Mouse (Mus musculus) retina, postnatal 7 days (tissue): ENCODE results near the gene Arhgap32.

ENCODE experiments used
- DNase-seq: peaks from one replicate; pipeline ENCODE4 v3.0.0-alpha.2; 2012; ENCODE audit warnings: low read depth, low spot score

Arhgap32 gene

DNA sequence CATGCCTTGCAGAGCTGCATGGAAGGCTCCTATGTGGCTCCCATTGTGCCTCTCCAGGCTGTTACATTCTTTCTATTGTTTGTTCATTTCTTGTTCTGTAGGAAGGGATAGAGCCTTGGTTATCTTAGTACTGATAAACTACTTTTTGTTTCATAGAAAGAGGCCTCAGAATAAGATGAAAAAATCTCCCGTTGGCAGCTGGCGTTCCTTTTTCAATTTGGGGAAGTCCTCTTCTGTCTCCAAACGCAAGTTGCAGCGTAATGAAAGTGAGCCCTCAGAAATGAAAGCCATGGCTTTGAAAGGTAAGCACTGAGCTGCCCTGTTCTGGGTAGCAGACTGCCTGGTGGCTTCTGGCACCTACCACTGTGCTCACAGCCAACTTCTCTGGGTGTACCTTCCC, 134.6 kb downstream of the Arhgap32 start:
- DNase-seq: no peak

GRCm38 (mm10) chr9:32253721-32254120, 137.8 kb downstream of the Arhgap32 start:
- no peak for DNase-seq

GRCm38 (mm10) chr9:32257365-32257764, 141.4 kb downstream of the Arhgap32 start:
- DNase-seq: no peak

DNA sequence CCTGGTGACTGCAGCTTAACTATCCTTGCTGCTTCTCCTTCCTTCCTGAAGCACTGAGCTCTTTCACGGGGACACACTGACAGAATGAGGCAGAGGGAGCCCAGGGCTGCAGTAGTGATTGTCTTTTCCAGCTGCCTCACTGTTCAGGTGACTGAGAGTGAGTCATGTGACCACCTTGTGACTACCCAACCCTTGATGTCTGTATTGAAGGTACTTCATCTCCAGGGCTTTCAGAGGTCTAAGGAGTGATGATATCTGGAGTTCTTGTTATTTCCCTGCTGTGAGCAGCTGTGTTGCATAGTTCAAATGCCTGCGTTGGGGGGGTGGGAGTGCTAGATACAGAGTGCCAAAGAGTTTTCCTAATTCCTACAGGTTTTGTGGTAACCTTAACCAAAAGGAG, 141.9 kb downstream of the Arhgap32 start:
- no peak for DNase-seq

DNA sequence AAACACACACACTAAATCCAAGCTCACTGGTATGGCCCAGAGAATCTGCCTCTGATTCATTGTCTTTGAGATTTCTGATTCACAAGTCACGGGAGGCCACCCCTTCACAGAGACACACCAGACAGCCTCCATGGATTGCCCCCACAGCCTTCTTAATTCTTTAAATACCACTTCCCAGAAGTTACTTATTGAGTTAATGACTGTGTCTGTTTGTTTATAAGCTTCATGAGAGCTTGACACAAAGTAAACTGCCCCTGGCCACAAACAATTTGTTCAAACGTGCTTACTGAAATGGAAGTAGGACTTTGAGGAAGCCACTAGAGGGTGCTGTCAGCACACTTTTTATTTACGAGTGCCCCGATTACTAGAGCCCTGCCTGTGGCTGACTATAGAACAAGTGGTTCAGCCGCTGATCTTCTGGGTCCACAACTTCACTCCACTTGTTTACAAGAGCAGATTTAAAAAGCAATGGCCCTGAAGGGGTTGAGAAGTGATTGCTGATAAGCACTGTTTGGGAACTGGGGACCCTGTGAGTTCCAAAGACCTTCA, 156.0 kb downstream of the Arhgap32 start:
- peak; percentile 74 for DNase-seq

GRCm38 (mm10) chr9:32278052-32278451, 162.1 kb downstream of the Arhgap32 start:
- DNase-seq: no peak

DNA sequence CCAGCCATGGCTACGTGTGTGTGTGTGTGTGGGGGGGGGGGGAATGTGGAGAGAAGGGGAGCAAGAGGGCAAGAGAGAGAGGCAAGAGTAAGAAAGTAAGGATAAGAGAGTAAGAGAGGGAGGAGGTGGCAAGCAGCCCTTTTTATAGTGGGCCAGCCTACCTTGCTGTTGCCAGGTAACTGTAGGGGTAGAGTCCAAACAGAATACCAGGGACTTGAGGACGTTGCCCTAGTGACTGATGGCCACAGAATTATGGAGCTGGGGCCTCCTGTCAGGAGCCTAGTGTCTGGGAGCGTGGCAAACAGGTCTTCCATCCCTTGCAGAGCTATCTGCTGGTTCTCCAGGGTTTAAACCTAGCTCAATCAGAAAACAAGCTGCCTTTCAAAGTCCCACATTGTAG, 163.9 kb downstream of the Arhgap32 start:
- no peak for DNase-seq

- DNase-seq: no peak
Measured at GRCm38 (mm10) chr9:32280456-32280855, 164.5 kb downstream of the Arhgap32 start.

DNA sequence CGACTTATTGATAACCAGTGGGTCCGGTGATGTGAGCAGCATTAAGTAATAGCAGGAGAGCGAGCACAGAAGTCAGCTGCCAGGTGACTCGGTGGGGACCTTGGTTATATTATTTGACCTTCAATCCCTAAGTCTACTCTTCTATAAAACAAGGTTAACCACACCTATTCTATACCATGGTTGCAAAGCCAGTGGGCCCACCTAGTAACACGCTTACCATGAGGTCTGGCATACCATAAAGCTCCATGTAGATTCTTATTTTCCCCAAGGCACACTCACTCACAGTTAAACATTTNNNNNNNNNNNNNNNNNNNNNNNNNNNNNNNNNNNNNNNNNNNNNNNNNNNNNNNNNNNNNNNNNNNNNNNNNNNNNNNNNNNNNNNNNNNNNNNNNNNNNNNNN, 167.7 kb downstream of the Arhgap32 start:
- no peak for DNase-seq

GRCm38 (mm10) chr9:32291618-32292017, 175.7 kb downstream of the Arhgap32 start:
- DNase-seq: no peak

DNA sequence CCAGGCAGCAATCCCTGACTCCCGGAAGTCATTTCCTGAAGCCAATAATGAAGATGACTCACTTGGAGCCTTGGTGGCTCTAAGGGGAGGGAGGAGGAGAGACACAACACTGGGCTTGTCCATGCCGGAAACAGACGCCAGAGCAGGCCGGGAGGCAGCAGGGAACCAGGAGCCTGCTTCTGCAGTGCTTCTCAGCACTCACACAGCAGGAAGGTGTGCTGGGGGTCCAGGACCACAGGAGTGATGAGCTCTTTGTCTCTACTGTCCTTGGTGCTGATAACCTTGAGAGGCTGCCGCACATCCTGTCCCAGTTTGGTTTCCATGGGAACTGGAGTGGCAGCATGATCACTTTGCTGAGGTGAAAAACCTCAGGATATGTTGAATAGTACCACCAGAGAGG, 176.8 kb downstream of the Arhgap32 start:
- DNase-seq: no peak

DNA sequence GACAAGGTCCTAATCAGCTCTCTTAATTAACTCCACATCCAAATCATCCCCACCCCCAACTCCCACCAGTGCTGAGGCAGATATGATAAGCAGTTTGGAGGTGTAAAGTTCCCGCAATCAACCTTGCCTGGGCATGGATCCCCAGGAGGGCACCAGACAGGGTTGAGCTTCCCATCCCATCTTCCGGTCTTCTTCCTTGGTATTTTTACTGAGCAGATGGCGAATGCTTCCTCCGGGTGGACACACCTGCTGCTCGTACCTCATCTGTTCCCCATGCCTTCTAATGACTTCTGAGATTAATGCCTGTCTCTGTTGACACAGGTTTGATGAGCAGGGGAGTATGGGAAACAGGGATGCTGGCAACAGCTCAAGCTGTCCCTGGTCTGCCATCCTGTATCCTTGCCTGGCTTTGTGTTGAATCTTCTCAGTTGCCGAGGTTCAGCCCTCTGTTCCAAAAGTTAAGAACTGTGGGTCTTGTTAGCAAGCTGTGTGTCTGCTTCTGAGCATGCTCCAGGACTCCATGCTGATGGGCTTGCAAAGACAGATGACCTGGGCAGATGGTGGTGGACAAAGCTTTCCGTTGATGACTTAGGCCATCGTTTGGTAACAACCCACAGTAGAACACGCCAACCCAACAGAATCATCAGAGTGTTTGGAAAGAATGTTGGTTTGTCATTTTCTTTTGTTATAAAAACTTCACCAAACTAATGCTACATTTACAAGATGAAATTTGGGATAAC, 179.3 kb downstream of the Arhgap32 start:
- DNase-seq: no peak

DNA sequence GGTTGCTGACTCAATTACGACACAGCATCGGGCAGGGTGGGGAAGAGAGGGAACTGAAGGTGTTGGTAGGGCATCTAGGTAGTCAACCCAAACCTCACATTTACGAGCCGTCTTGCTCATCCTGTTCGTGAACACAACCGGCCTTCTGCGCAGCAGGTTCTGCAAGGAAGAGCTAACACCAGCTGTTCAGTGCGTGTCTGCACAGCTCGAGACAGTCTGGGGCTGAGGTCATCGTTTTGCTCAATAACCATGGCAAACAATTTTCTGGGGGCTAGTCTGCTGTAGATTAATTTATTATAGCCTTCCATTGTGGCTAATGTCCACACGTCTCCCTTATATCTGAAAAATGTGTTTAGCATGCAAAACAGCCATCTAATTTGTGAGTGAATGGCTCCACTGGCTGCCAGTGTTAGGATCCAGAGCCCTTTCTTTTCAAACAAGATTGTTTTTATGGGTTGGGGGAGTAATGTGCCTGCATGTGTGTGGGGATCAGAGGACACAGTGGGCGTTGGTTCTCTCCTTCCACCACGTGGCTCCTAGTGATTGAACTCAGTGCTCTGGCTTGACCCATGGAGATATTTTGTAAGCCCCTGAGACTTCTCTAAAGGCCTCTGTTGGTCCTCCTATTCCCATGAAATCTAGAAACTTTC, 186.7 kb downstream of the Arhgap32 start:
- DNase-seq: no peak

GRCm38 (mm10) chr9:32311786-32312185, 195.8 kb downstream of the Arhgap32 start:
- no peak for DNase-seq

GRCm38 (mm10) chr9:32312208-32312607, 196.3 kb downstream of the Arhgap32 start:
- DNase-seq: no peak

GRCm38 (mm10) chr9:32314071-32314470, 198.1 kb downstream of the Arhgap32 start:
- DNase-seq: no peak

- no peak for DNase-seq
Measured at GRCm38 (mm10) chr9:32315999-32316398, 200.1 kb downstream of the Arhgap32 start.
